Mouse (Mus musculus): ENCODE measurements around the gene Dusp14.

DNA sequence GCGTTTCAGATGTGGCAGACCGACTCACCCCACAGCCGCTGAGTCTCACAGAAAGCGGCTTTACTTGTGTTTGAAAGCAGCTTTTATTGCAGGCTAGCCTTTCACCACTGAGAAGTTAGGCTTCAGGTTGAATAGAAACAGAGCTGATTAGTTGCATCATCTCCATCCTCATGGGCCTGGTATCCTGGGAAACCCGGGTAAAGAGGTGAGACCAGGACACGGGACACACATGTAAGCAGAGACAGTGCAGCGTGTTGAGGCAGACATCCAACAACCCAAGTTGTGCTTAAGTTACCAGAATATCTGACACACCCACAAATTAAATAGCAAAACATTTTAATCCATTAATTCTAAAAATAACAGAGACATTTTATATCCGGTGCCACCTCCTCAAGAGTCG lies 9.5 kb upstream of the Dusp14 start:
- no peak for TF ChIP-seq CTCF (IDR thresholded peaks at IDR 0.05; ENCODE audit: low read depth)
- no peak for TF ChIP-seq EP300 (IDR thresholded peaks at IDR 0.05; ENCODE audit: low read depth)
